Mouse (Mus musculus) ES-E14 (cell line): ENCODE measurements around the gene Tmed8. TPM values are rescaled to one million over a fixed set of nuclear protein-coding genes. Genes with fewer than 3 reads are reported as not detected.

Experiments
- DNase-seq: peaks from one replicate; pipeline ENCODE4 v3.0.0-alpha.2; 2013; ENCODE audit warnings: low read depth, low spot score
- H3K27ac ChIP-seq: 2 replicates; pipeline ENCODE4 v1.5.1; 2012; ENCODE audit warnings: low read depth, mild to moderate bottlenecking, low read length, moderate library complexity, mixed read lengths; ENCODE audit not compliant: poor library complexity, insufficient read depth, severe bottlenecking
- H3K36me3 ChIP-seq: 2 replicates; pipeline ENCODE4 v1.6.1; 2012; ENCODE audit warnings: mild to moderate bottlenecking, low read length, moderate library complexity, mixed read lengths; ENCODE audit not compliant: control insufficient read depth, poor library complexity, insufficient read depth, severe bottlenecking
- H3K4me1 ChIP-seq, 2 experiments: fragments of 150-350 bp in 1 of 2; sonication (generic) in 1 of 2; 2 replicates each; pipeline ENCODE4 v1.6.1; 2012; ENCODE audit warnings: low read length in 2 of 2, mild to moderate bottlenecking in 1 of 2, mixed read lengths in 1 of 2; ENCODE audit not compliant: control insufficient read depth in 2 of 2, insufficient read depth in 2 of 2, poor library complexity in 1 of 2
- H3K4me3 ChIP-seq, 2 experiments: fragments of 150-350 bp in 1 of 2; sonication (generic) in 1 of 2; 2 replicates each; pipeline ENCODE4 v1.5.1; 2012; ENCODE audit warnings: low read length in 2 of 2, low read depth in 1 of 2, mild to moderate bottlenecking in 1 of 2, mixed read lengths in 1 of 2; ENCODE audit not compliant: insufficient read depth in 1 of 2, poor library complexity in 1 of 2, severe bottlenecking in 1 of 2
- H3K9ac ChIP-seq: 2 replicates; pipeline ENCODE4 v1.6.1; 2012; ENCODE audit warnings: low read depth, mild to moderate bottlenecking, low read length, mixed read lengths; ENCODE audit not compliant: poor library complexity, insufficient read depth, severe bottlenecking
- H3K9me3 ChIP-seq: fragments of 150-350 bp; sonication (generic); 2 replicates; pipeline ENCODE4 v1.6.1; 2012; ENCODE audit warnings: low read depth, mild to moderate bottlenecking, low read length; ENCODE audit not compliant: control insufficient read depth, insufficient read depth
- CHD2 ChIP-seq: IDR thresholded peaks from 2 replicates; pipeline ENCODE4 v1.6.1; 2014; ENCODE audit warnings: mild to moderate bottlenecking, low read depth, low read length, inconsistent platforms
- HCFC1 ChIP-seq: IDR thresholded peaks from 2 replicates; pipeline ENCODE4 v1.6.1; 2012; ENCODE audit warnings: low read length, inconsistent platforms, borderline replicate concordance; ENCODE audit not compliant: insufficient read depth
- MAFK ChIP-seq: IDR thresholded peaks from 2 replicates; pipeline ENCODE4 v1.6.1; 2014; ENCODE audit warnings: mild to moderate bottlenecking, low read depth, low read length, inconsistent platforms; ENCODE audit not compliant: insufficient read depth
- ZC3H11A ChIP-seq: IDR thresholded peaks from 2 replicates; pipeline ENCODE4 v1.6.1; 2012; ENCODE audit warnings: low read depth, mild to moderate bottlenecking, inconsistent platforms, low read length, borderline replicate concordance
- ZNF384 ChIP-seq: IDR thresholded peaks from 2 replicates; pipeline ENCODE4 v1.6.1; 2012; ENCODE audit warnings: low read depth, low read length, inconsistent platforms
- in situ Hi-C, 2 experiments: fragments of 600-800 bp; cut with MboI; formaldehyde crosslinking; loops; one replicate each; pipeline ENCODE4 v1.15.1; 2025; ENCODE audit warnings: low sequenced_read_pairs in 2 of 2, inconsistent platforms in 1 of 2; ENCODE audit not compliant: unreplicated experiment in 2 of 2
- total RNA-seq: library from RNA; depleted of rRNA; stranded (reverse); fragments of 300-350 nt; gene quantifications from 2 replicates; pipeline ENCODE4 v1.2.3, GENCODE M21; 2012

The Tmed8 gene
- total RNA-seq, 1 experiment = 8.6 TPM

DNA sequence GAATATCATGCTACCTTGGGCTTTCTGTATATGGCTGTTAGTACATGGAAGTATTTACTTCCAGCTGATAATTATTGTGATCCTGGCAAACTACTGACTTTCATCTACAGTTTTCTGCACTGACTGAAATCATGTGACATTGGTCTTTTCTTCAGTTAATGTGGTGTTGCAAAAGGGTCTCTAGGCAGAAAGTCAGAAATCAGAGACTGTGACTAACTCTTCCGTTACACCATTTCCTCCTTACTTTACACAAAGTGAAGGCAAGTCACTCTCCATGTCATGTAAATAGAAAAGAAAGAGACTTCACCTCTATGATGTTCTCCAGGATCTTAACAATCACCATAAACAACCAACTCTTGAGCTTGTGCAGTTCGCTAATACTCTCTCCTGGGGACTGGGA, 29.4 kb upstream of the Tmed8 start:
- in situ Hi-C loops = no loop called here
- no peaks in the 10 kb centered on the region for H3K9me3 ChIP-seq
- H3K36me3 ChIP-seq = no peaks in the 10 kb centered on the region
- H3K9ac ChIP-seq = no peak overlapping the region
- DNase-seq = no peak
- no peak for TF ChIP-seq ZC3H11A
- TF ChIP-seq CHD2 = no peak
- no peak for TF ChIP-seq HCFC1
- no peak for TF ChIP-seq ZNF384
- TF ChIP-seq MAFK = no peak
- H3K27ac ChIP-seq = no peak overlapping the region
- H3K4me3 ChIP-seq = no peak overlapping the region
- peaks cover 0 to 3% of the 10 kb centered on the region in 2 experiments; a peak in 1 of 4 replicates for H3K4me1 ChIP-seq

DNA sequence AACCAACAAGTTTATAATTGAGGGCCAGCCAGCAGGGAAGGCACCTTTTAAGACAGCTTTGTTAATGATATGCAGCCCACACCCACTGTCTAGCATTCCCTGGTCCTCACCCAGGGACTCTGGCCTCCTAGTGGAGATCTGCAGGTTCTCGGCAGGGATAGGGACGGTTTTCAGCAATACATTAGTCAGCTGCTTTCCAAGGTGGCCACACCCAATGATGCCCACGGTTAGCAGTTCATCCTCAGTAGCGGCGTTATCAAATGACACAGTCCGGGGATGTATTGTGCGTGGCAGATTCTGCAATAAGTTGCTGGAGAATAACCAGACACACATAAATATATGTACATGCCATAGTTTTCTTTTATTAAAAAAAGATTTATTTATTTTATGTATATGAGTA, 26.5 kb upstream of the Tmed8 start:
- no peak for TF ChIP-seq HCFC1
- peak; percentile 53; the same call in 1 of the 2 replicates for TF ChIP-seq MAFK
- no peak for TF ChIP-seq ZC3H11A
- no peak for TF ChIP-seq ZNF384
- TF ChIP-seq CHD2 = no peak
- peaks cover 0 to 3% of the 10 kb centered on the region in 2 experiments; a peak in 1 of 4 replicates for H3K4me1 ChIP-seq
- in situ Hi-C loops = no loop called here
- no peak overlapping the region for H3K9ac ChIP-seq
- no peaks in the 10 kb centered on the region for H3K9me3 ChIP-seq
- no peak overlapping the region for H3K4me3 ChIP-seq
- peak; percentile 40 for DNase-seq
- no peak overlapping the region for H3K27ac ChIP-seq
- 0 out of 2 replicates have a peak, but pooled peaks cover 2% of the 10 kb centered on the region for H3K36me3 ChIP-seq

DNA sequence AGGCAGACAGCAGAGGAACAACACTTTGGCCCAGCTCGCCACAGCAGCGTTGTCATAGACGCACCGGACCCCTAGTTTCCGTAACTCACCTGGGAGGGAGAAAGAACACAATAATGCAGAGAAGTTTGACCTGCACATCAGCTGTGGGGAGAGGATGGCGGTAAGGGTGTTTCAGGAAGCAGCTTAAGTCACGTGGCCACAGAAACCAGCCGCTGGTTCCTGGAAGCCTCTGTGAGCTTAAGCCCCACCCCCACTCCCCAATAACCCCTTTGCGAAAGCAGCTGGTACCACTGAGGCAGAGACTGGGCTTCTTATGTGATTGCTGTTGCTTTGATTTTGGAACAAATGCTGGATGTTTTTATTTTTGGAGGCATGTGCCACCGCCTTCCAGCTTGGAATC, 24.7 kb upstream of the Tmed8 start:
- H3K9me3 ChIP-seq = no peaks in the 10 kb centered on the region
- H3K4me3 ChIP-seq = peak overlapping the region; percentile 74 to 79
- TF ChIP-seq ZC3H11A = no peak
- no peak for TF ChIP-seq MAFK
- no peak for TF ChIP-seq HCFC1
- TF ChIP-seq CHD2 = no peak
- TF ChIP-seq ZNF384 = no peak
- peak overlapping the region; percentile 58; the same call in 1 of the 2 replicates for H3K27ac ChIP-seq
- in situ Hi-C loops = no loop called here
- peaks cover 0 to 3% of the 10 kb centered on the region in 2 experiments; a peak in 1 of 4 replicates for H3K4me1 ChIP-seq
- H3K9ac ChIP-seq = peak overlapping the region; percentile 82
- peaks cover 4% of the 10 kb centered on the region; the same call in 1 of the 2 replicates for H3K36me3 ChIP-seq
- DNase-seq = no peak

DNA sequence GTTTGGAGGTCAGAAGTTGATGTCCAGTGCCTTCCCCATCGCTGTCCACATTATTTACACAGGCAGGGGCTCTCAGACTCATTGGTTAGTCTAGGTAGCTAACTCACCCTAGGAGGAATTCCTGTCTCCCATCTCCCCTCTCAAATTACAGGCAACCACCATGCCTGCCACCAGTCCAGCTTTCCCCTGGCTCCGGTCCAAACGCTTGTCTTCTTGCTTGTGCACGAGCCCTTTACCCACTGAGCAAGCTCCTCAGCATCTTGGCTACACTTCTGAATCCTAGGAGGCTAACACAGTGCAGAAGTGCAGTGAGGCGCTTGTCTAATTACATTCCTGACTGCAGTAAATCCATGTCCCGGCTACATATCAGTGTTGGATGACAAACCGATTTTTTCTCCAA, 19.1 kb upstream of the Tmed8 start:
- H3K9ac ChIP-seq = no peak overlapping the region
- H3K27ac ChIP-seq = no peak overlapping the region
- no peaks in the 10 kb centered on the region for H3K9me3 ChIP-seq
- peaks cover 4% of the 10 kb centered on the region; the same call in 1 of the 2 replicates for H3K36me3 ChIP-seq
- TF ChIP-seq CHD2 (no peak), MAFK (no peak), HCFC1 (no peak), ZNF384 (no peak), ZC3H11A (no peak)
- in situ Hi-C loops = no loop called here
- H3K4me1 ChIP-seq = no peaks in the 10 kb centered on the region
- H3K4me3 ChIP-seq = no peak overlapping the region
- no peak for DNase-seq

DNA sequence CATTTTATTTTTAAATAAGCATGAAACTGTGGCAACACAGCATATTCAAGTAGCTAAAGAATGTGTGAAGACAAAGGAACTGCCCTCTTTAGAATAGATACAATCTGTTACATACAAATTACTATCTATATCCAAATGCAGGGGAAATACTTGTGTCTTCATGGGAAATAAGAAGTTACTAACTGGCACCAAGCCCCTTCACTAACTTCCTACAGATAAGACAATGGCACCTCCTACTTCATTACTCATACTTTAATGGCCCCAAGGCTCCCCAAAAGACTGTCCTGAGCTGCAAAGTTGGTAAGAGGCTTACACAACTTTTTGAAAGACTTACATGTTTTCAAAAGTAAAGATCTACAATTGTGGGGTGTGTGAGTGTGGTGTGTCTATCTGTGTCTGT, 17.3 kb upstream of the Tmed8 start:
- H3K9ac ChIP-seq = no peak overlapping the region
- no peak overlapping the region for H3K27ac ChIP-seq
- TF ChIP-seq ZNF384 = no peak
- no peak for TF ChIP-seq ZC3H11A
- TF ChIP-seq MAFK = no peak
- no peak for TF ChIP-seq CHD2
- no peak for TF ChIP-seq HCFC1
- in situ Hi-C loops = no loop called here
- no peaks in the 10 kb centered on the region for H3K4me1 ChIP-seq
- no peak for DNase-seq
- peaks cover 2% of the 10 kb centered on the region; the same call in 1 of the 2 replicates for H3K36me3 ChIP-seq
- H3K9me3 ChIP-seq = no peaks in the 10 kb centered on the region
- H3K4me3 ChIP-seq = no peak overlapping the region
